Mouse (Mus musculus): ENCODE measurements around the gene Chil5. TPM values are rescaled to one million over a fixed set of nuclear protein-coding genes. Genes with fewer than 3 reads are reported as not detected.
"Not testable (repeated sequence)": the region's sequence is repeated elsewhere in the genome, so short reads cannot be mapped to it uniquely, and the experiment has no call there.

Chil5 gene
- not detected in 2 replicates for polyA plus RNA-seq (2015; fragmentation: Nextera tagmentation; extraction: Ambion mirVana)

DNA sequence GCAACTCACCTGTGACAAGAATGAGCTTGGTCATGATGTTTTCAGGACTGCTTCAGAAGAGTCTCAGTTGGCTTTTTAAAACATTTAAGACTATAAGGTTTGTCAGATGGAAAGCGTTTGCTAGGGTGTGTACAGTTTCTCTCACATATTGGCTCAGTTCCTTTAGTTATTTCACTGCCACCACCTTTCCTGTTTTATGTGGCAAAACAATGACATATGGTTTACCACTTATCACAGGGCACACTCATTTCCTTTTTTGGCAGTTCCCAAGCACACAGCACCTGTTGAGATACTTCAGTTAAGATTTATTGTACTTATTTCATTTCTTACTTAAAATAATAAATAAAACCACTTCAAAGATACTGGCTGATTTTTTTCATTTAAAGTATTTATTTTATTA lies at the start of gene Chil5:
Gene Chil5, minus strand, starts transcription at position 34 of the 400 bp plus-strand sequence.
- ATAC-seq (ENCODE audit: low read depth): no peak
- Histone ChIP-seq H3K9ac (no peak within 1 kb of the TSS), H3K27ac (replicated peaks) (no peak within 1 kb of the TSS), H3K9me3 (no peaks in the 10 kb centered on the region), H3K27me3 (no peaks in the 10 kb centered on the region), H3K4me1 (replicated peaks) (no peaks in the 10 kb centered on the region), H3K36me3 (no peaks in the 10 kb centered on the region), H3K4me2 (no peak within 1 kb of the TSS), H3K4me3 (no peak within 1 kb of the TSS)
- WGBS: 79% methylated on average over 1 of the region's 1 CpGs

DNA sequence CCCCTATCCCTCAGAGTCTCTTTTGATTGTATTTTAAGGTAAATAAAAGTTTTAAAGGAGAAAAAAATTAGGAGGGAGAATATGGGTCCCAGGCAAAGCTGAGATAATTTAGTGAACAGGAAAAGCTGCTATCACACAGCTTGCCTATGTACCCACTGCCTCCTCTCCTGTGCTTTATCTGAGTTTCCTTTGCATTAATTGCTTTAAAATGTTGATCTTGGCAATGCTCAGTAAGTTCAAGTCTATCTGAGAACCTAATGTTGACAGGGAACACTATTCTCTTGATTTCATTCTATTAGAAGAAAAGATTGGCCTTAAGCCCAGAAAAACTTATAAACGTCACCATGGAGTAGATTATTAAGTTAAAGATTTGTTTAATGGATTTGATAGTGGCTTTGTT lies 42.2 kb upstream of the Chil5 start:
- WGBS: 78% methylated on average over 1 of the region's 1 CpGs
- H3K9ac ChIP-seq: no peak overlapping the region
- H3K4me1 ChIP-seq (replicated peaks): no peaks in the 10 kb centered on the region

DNA sequence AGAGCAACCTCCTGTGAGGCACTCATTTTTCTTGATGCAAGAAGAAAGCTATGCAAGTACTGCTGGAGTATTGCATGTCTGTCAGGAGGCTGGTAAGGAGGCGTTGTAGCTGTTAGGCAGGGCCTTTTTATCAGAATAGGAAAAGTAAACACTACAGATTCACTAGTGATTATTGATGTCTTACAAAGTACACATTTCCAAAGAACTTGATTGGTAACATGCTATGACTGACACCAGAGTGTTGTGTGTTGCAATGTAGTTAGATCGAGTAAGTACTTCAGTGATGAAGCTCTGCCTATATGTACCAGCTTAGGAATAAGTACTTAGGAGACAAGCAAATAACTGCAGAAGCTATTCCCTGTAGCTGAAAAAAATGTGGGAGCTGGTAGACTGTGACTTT lies 38.4 kb upstream of the Chil5 start:
- Histone ChIP-seq H3K4me2 (no peak overlapping the region), H3K4me1 (replicated peaks) (no peaks in the 10 kb centered on the region), H3K9ac (no peak overlapping the region), H3K36me3 (no peaks in the 10 kb centered on the region), H3K27me3 (no peaks in the 10 kb centered on the region), H3K4me3 (no peak overlapping the region), H3K9me3 (no peaks in the 10 kb centered on the region), H3K27ac (replicated peaks) (no peak overlapping the region)
- WGBS: 90% methylated on average over 2 of the region's 2 CpGs
- ATAC-seq (ENCODE audit: low read depth): no peak

More for the DNA sequence above, 42.2 kb upstream of the Chil5 start:
- Histone ChIP-seq H3K9me3 (0 out of 2 replicates have a peak, but pooled peaks cover 3% of the 10 kb centered on the region), H3K4me2 (no peak overlapping the region), H3K27me3 (no peaks in the 10 kb centered on the region), H3K4me3 (no peak overlapping the region), H3K36me3 (no peaks in the 10 kb centered on the region), H3K27ac (replicated peaks) (no peak overlapping the region)
- ATAC-seq (ENCODE audit: low read depth): no peak

DNA sequence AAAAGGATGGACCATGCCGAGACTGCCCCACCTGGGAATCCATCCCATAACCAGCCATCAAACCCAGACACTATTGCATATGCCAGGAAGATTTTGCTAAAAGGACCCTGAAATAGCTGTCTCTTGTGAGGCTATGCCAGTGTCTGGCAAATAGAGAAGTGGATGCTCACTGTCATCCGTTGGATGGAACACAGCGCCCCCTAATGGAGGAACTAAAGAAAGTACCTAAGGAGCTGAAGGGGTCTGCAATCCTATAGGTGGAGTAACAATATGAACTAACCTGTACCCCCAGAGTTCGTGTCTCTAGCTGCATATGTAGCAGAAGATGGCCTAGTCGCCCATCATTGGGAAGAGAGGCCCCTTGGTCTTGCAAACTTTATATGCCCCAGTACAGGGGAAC lies 35.1 kb upstream of the Chil5 start:
- not testable (repeated sequence) for H3K36me3 ChIP-seq; H3K9ac ChIP-seq; H3K27me3 ChIP-seq; H3K27ac ChIP-seq (replicated peaks); H3K4me3 ChIP-seq; ATAC-seq (ENCODE audit: low read depth); H3K4me1 ChIP-seq (replicated peaks); H3K4me2 ChIP-seq; H3K9me3 ChIP-seq
- WGBS: 36% methylated on average over 5 of the region's 5 CpGs

DNA sequence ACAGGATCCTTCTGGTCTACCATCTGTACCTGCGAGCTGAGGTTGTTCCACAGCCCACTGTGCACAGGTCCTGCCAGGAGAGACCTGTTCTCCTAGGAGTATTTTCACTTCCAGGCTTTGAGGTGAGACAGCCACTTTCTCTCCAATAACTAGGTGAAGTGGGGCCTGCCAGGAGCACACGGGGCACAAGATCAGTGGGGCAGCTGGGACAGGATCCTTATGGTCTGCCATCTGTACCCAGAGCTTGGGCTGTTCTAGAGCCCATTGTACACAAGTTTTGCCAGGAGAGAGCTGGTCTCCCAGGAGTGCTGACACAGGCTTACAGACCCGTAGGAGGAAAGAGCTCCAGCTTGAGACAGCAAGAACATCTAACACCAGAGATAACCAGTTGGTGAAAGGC lies 25.4 kb upstream of the Chil5 start:
- Histone ChIP-seq H3K27me3 (no peaks in the 10 kb centered on the region), H3K36me3 (no peaks in the 10 kb centered on the region), H3K4me1 (replicated peaks) (no peaks in the 10 kb centered on the region), H3K27ac (replicated peaks) (no peak overlapping the region), H3K4me3 (no peak overlapping the region), H3K4me2 (no peak overlapping the region), H3K9me3 (no peaks in the 10 kb centered on the region), H3K9ac (no peak overlapping the region)
- no peak for ATAC-seq (ENCODE audit: low read depth)
- WGBS: 83% methylated on average over 3 of the region's 3 CpGs

DNA sequence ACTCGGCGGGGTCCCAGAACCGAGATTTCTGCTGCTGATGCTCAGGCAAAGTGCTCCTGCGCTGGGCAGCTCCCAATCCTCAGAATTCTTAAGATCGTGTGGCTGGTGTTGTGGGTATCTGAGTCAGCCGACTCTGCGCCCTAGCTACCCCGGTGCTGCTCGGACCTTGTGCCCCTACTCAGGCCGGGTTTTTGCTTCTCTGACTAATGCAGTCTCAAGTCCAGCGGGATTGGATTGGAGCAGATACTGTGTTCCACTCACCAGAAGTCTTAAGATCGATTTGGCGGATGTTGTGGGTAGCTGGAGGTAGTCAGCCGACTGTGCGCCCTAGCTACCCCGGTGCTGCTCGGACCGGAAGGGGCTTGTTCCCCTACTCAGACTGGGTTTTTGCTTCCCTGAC lies 19.3 kb upstream of the Chil5 start:
- H3K9me3 ChIP-seq: no peaks in the 10 kb centered on the region
- WGBS: 74% methylated on average over 18 of the region's 18 CpGs
- H3K4me2 ChIP-seq: no peak overlapping the region
- no peak for ATAC-seq (ENCODE audit: low read depth)
- H3K4me3 ChIP-seq: no peak overlapping the region
- H3K4me1 ChIP-seq (replicated peaks): no peaks in the 10 kb centered on the region
- H3K27me3 ChIP-seq: no peaks in the 10 kb centered on the region
- H3K27ac ChIP-seq (replicated peaks): no peak overlapping the region
- H3K9ac ChIP-seq: no peak overlapping the region
- H3K36me3 ChIP-seq: no peaks in the 10 kb centered on the region

DNA sequence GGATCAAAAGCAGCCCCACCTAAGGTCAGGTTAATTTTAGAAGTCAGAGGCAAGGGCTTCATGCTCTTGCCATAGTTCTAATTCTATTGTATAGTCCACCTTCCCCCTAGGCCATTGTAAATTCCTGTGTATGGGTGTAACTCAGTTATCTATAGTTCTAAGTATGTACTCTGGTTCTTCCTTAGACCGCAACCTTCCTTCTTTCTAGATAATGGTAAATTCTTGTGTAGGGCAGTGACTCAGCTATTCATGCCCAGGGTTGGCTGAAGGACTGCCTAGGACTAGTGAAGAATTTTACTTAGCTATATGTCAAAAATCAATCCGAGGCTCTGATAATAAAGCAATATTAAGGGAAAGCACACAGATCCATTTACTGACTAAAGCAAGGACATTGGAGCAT lies 7.7 kb upstream of the Chil5 start:
- 93% methylated on average over 2 of the region's 2 CpGs for WGBS
- no peaks in the 10 kb centered on the region for H3K9me3 ChIP-seq
- ATAC-seq (ENCODE audit: low read depth): no peak
- H3K4me1 ChIP-seq (replicated peaks): no peaks in the 10 kb centered on the region
- H3K36me3 ChIP-seq: no peaks in the 10 kb centered on the region
- no peak overlapping the region for H3K9ac ChIP-seq
- no peak overlapping the region for H3K27ac ChIP-seq (replicated peaks)
- no peak overlapping the region for H3K4me2 ChIP-seq
- no peaks in the 10 kb centered on the region for H3K27me3 ChIP-seq
- no peak overlapping the region for H3K4me3 ChIP-seq

DNA sequence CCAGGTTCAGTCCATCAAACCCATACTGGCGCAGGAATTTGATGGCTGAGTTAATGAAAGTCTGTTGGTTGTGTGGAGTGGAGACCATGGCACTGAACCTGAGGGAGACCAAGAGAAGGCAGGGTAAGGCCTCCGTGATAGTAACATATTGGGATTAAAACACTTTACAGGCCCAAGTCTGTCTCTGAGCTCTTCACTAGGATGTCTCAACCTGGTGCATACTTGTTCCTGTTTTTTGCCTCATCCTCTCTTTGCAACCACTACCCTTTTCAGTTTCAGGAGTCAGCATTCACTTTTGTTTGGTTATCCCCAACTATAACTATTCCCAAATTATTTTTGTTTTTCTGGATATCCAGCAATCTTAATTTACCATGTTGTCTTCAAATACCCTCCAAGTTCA lies 8.5 kb downstream of the Chil5 start:
- Histone ChIP-seq H3K4me2 (no peak overlapping the region), H3K9me3 (no peaks in the 10 kb centered on the region), H3K27me3 (no peaks in the 10 kb centered on the region), H3K36me3 (no peaks in the 10 kb centered on the region), H3K27ac (replicated peaks) (no peak overlapping the region), H3K4me3 (no peak overlapping the region), H3K9ac (no peak overlapping the region), H3K4me1 (replicated peaks) (no peaks in the 10 kb centered on the region)
- no peak for ATAC-seq (ENCODE audit: low read depth)
- 90% methylated on average over 2 of the region's 2 CpGs for WGBS

DNA sequence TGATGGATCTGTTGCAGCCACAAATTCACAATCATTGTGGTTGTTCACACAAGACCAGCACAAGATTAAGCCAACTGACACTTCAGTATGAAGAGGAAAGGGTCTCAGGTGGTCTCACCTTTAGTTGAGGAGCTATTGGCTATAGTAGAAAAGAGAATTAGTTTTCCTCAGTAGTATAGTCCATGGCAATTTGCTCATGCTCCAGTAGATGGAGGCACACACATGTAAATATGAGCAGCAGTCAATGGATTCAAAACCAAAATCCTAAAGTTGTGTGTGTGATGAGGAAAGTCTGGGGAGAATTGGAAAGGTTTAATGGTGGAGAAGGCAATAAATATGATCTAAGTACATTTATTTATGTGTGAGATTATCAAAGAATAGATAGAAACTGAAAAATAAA lies 10.8 kb downstream of the Chil5 start:
- ATAC-seq (ENCODE audit: low read depth): no peak
- no peaks in the 10 kb centered on the region for H3K27me3 ChIP-seq
- H3K27ac ChIP-seq (replicated peaks): no peak overlapping the region
- H3K4me1 ChIP-seq (replicated peaks): no peaks in the 10 kb centered on the region
- no peak overlapping the region for H3K4me3 ChIP-seq
- no peaks in the 10 kb centered on the region for H3K36me3 ChIP-seq
- H3K9ac ChIP-seq: no peak overlapping the region
- H3K9me3 ChIP-seq: no peaks in the 10 kb centered on the region
- H3K4me2 ChIP-seq: no peak overlapping the region

DNA sequence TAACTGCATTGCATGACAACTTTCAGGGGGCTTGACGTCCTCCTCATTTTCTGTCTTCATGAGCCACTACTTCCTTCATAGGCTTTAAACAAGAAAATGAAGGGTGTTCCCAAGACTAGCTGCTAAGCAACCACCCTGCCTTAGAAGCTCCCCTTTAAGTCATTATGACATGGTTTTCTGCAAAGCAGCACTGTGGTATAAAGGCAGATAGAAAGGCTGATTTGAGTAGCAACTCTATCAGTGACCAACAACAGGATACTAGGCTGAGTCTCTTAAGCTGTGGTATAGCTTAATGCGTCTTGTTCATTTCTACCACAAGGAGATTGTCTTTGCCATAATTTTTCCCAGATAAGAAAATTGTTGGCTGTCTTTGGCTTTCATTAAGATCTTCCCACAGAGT lies 18.1 kb downstream of the Chil5 start, which contains the start of gene Pifo:
Gene Pifo, minus strand, starts transcription at position 101 of the 400 bp plus-strand sequence.
- WGBS: 93% methylated on average over 2 of the region's 2 CpGs
- no peaks in the 10 kb centered on the region for H3K36me3 ChIP-seq
- no peak within 1 kb of the TSS for H3K9ac ChIP-seq
- H3K27me3 ChIP-seq: no peaks in the 10 kb centered on the region
- H3K4me1 ChIP-seq (replicated peaks): no peaks in the 10 kb centered on the region
- H3K4me3 ChIP-seq: no peak within 1 kb of the TSS
- no peak within 1 kb of the TSS for H3K27ac ChIP-seq (replicated peaks)
- no peak within 1 kb of the TSS for H3K4me2 ChIP-seq
- no peak for ATAC-seq (ENCODE audit: low read depth)
- H3K9me3 ChIP-seq: no peaks in the 10 kb centered on the region

DNA sequence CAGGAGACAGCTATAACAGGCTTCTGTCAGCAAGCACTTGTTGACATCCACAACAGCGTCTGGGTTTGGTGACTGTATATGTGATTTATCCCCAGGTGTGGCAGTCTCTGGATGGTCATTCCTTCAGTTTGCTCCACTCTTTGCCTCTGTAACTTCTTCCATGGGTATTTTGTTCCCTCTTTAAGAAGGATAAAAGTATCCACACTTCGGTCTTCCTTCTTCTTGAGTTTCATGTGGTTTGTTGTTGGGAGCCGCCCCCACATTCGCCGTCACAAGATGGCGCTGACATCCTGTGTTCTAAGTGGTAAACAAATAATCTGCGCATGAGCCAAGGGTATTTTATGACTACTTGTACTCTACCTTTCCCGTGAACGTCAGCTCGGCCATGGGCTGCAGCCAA lies 29.3 kb downstream of the Chil5 start:
- not testable (repeated sequence) for H3K27me3 ChIP-seq; H3K27ac ChIP-seq (replicated peaks); ATAC-seq (ENCODE audit: low read depth); H3K4me2 ChIP-seq; H3K9me3 ChIP-seq; H3K9ac ChIP-seq; H3K36me3 ChIP-seq; H3K4me1 ChIP-seq (replicated peaks); H3K4me3 ChIP-seq
- 63% methylated on average over 10 of the region's 10 CpGs for WGBS

DNA sequence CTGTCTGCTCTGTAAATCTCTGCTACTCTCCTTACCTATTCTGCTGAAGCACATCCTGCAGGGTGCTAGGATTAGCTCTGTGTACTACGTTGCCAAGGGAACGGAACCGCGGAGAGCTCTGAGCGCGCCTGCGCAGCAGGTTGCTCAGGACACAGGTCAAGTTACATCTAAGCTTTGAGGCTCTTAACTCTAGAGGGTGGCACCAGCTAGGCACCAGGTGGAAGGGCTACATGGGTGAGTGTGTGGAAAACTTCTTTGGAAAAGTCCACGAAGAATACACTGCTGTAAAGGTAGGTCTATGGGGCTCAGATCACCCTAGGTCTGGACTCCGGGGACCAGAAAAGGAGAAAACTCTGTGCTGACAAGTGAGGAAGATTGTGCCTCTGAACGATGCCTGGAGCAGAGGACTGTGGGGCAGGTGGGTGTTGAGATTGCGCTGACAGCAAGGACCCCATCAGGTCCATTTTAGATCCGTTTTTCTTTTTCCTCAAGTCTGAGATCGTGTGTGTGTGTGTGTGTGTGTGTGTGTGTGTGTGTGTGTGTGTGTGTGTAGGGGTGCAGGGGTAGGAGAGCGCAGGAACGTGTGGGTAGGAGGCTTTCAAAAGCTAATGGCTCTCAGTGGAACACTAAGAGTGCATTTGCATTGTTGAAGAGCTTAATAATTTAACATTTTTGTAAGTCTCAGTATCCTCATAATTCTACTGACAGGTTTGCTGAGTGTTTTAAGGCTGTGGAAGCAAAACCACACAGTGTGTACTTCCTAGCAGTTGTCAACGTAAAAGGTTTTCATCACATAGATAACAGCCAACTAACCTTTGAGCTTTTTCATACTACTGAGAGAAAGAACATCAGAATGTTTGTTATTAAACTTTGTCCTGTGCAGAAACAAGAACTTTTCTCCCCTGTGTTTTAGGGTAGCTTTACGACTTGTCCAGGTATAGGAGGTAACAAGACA lies 30.9 kb downstream of the Chil5 start:
- ATAC-seq (ENCODE audit: low read depth): peak; percentile 86
- Histone ChIP-seq H3K4me2 (peak overlapping the region; percentile 46), H3K4me3 (peak overlapping the region; percentile 17), H3K9me3 (no peaks in the 10 kb centered on the region), H3K27ac (replicated peaks) (no peak overlapping the region), H3K27me3 (no peaks in the 10 kb centered on the region; the same call in 1 of the 2 replicates), H3K4me1 (replicated peaks) (peaks cover 9% of the 10 kb centered on the region; the same call in 1 of the 2 replicates), H3K9ac (peak overlapping the region; percentile 23; the same call in 1 of the 2 replicates), H3K36me3 (no peaks in the 10 kb centered on the region)
- WGBS: 21% methylated on average over 17 of the region's 17 CpGs
